Mouse (Mus musculus) testis, adult 2 months (tissue): ENCODE data around the gene Hes3.

Source experiments
- CTCF ChIP-seq: fragments of 200-500 bp; IDR thresholded peaks from 2 replicates; pipeline ENCODE4 v1.5.1; 2012; ENCODE audit warnings: low read depth, mild to moderate bottlenecking, inconsistent platforms, low read length, moderate library complexity; ENCODE audit not compliant: control insufficient read depth, insufficient read depth, insufficient replicate concordance
- POLR2A ChIP-seq: fragments of 200-500 bp; IDR thresholded peaks from 2 replicates; pipeline ENCODE4 v1.6.1; 2012; ENCODE audit warnings: low read depth, mild to moderate bottlenecking, inconsistent platforms, low read length, moderate library complexity; ENCODE audit not compliant: control insufficient read depth

GRCm38 (mm10) chr4:152291562-152291961 is at the start of gene Hes3:
- TF ChIP-seq POLR2A = no peak
- TF ChIP-seq CTCF = no peak
